Mouse (Mus musculus) lung, adult 2 months (tissue): Measurements from ENCODE around the gene Saxo1.

Experiments
- CTCF ChIP-seq: fragments of 200-500 bp; IDR thresholded peaks from 2 replicates; pipeline ENCODE4 v1.5.1; 2011; ENCODE audit warnings: mild to moderate bottlenecking, low read length, control low read depth; ENCODE audit not compliant: insufficient read depth
- POLR2A ChIP-seq: fragments of 200-500 bp; IDR thresholded peaks from 2 replicates; pipeline ENCODE4 v1.6.1; 2011; ENCODE audit warnings: low read depth, mild to moderate bottlenecking, control low read depth, low read length, borderline replicate concordance; ENCODE audit errors: extremely low read depth

DNA sequence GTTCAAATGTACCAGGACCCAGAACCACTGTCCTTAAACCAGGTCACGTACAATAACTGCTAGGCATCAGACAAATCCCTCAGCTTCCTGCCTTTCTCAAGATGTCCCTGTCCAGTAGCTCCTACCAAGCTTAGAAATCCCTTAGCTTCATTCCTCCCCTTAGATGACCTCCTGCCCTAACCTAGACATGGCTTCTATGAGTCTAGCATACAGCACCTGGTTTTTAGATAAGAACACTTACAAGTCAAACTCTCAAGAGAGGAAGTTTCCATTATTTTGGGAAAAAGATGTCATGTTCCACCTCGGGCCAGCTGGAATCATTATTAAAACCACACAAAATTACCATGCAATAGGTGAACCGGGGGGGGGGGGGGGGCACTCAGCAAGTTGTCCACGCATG lies 71.6 kb downstream of the Saxo1 start:
- TF ChIP-seq CTCF (no peak), POLR2A (no peak)
